Mouse (Mus musculus): Measurements from ENCODE around the gene Myzap. TPM values are rescaled to one million over a fixed set of nuclear protein-coding genes. Genes with fewer than 3 reads are reported as not detected.
"Not testable (repeated sequence)": the region's sequence is repeated elsewhere in the genome, so short reads cannot be mapped to it uniquely, and the experiment has no call there.

The Myzap gene
- polyA plus RNA-seq, 1 experiment from 2014 or later, result 7.4 TPM

DNA sequence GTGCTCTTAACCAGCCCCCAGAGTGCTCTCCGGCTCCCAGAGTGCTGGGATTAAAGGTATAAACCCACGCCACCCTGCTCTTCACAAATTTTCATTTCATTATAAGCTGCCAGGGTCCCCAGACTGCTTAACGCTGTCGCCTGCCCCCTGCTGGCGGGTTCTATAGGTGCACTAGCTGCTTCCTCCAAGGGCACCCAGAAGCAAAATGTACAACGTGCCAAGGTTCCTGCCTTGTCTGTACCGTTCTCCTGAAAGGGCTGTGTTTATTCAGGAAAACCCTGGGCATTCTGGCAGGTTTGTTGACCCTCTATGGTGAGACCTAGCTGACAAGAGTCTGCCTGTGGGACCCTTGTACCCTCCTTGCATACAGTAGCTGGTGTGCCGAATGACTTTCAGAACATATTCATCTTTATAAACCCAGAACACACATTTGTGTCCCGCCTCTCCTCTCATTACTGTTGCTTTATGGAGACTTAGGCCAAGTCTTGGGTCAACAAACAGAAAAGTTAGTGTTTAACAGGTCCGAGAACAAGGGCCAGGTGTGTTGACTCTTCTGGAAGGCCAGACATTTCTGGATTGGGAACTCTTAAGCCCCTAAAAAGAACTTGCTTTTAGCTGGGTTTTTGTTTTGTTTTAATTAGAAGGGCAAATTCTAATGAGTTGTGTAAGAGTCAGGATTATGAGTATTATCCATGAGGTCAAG, 32.8 kb upstream of the Myzap start:
- Histone ChIP-seq H3K27me3 (ENCODE audit: control insufficient read depth, insufficient read depth, low read length) (no peaks in the 10 kb centered on the region), H3K4me1 (ENCODE audit: control insufficient read depth, insufficient read depth, low read length) (no peaks in the 10 kb centered on the region), H3K4me2 (ENCODE audit: low read depth) (no peak overlapping the region), H3K9me3 (ENCODE audit: control insufficient read depth, low read length) (no peaks in the 10 kb centered on the region), H3K27ac (ENCODE audit: low read depth, low read length) (no peak overlapping the region), H3K4me3 (ENCODE audit: low read depth, low read length) (no peak overlapping the region), H3K36me3 (ENCODE audit: control insufficient read depth, insufficient read depth, low read length) (no peaks in the 10 kb centered on the region), H3K9ac (ENCODE audit: low read length) (no peak overlapping the region)
- DNase-seq (ENCODE audit: low spot score), result peak; percentile 69
- 52% methylated on average over 10 of the region's 10 CpGs for WGBS
- no peak for ATAC-seq (ENCODE audit: insufficient read depth, low FRiP score, low TSS enrichment)

DNA sequence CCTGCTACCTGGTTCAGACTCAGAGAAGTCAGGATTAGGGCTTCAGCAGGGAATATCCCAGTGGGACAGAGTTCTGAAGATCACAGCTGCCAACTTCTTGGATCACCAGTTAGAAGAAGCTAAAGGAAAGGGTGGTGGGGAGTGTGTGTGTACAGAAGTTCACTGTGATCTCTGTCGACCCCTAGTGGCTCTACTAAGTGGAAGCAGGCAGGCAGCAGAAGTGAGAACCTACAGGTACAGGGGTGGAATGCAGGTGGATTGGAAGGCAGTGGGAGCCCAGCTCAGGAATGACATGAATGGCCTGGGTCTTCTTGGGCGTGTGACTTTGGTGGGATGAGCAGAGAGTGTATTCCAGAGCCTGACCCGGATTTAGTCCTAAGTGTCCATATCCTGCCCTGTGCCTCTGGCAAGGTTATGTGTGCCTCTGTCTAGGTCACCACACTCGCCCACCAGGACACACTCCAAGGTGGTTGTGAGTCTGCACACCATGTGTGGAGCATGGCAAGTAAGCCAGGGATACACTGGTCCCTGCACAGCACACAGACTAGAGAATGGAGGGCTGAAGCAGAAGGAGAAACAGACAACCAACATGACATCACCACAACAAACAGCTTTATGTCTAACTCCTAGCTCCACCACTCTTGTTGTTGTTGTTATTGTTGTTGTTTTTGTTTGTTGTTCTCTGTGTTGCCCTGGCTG, 31.9 kb upstream of the Myzap start:
- Histone ChIP-seq H3K9me3 (ENCODE audit: control insufficient read depth, low read length) (no peaks in the 10 kb centered on the region), H3K4me3 (ENCODE audit: low read depth, low read length) (no peak overlapping the region), H3K4me1 (ENCODE audit: control insufficient read depth, insufficient read depth, low read length) (no peaks in the 10 kb centered on the region), H3K36me3 (ENCODE audit: control insufficient read depth, insufficient read depth, low read length) (no peaks in the 10 kb centered on the region), H3K9ac (ENCODE audit: low read length) (no peak overlapping the region), H3K27me3 (ENCODE audit: control insufficient read depth, insufficient read depth, low read length) (no peaks in the 10 kb centered on the region), H3K27ac (ENCODE audit: low read depth, low read length) (no peak overlapping the region), H3K4me2 (ENCODE audit: low read depth) (no peak overlapping the region)
- DNase-seq (ENCODE audit: low spot score) (peak; percentile 49), ATAC-seq (ENCODE audit: insufficient read depth, low FRiP score, low TSS enrichment) (no peak)
- WGBS, result 40% methylated on average over 4 of the region's 4 CpGs

DNA sequence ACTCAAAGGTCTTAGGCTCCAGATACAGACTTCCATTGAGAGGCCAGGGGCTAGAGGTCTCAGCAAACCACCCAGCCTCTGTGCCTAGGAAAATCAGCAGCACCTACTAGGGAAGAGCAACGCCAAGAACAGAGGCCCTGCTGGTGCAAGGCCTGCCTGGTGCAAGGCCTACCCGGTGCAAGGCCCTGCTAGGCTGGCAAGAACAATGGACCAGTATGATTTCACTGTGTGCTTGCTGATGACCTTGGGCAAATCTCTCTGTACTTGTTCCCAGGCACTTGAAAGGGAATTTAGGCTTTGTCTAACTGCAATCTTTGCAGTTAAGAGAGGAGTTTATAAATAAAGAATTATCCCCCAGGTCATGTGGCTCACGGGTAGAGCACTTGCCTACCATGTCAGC, 30.4 kb upstream of the Myzap start:
- H3K4me1 ChIP-seq (ENCODE audit: control insufficient read depth, insufficient read depth, low read length), result no peaks in the 10 kb centered on the region
- no peak overlapping the region for H3K9ac ChIP-seq (ENCODE audit: low read length)
- H3K4me2 ChIP-seq (ENCODE audit: low read depth), result no peak overlapping the region
- H3K9me3 ChIP-seq (ENCODE audit: control insufficient read depth, low read length), result no peaks in the 10 kb centered on the region
- ATAC-seq (ENCODE audit: insufficient read depth, low FRiP score, low TSS enrichment), result no peak
- no peak overlapping the region for H3K27ac ChIP-seq (ENCODE audit: low read depth, low read length)
- DNase-seq (ENCODE audit: low spot score), result no peak
- WGBS, result 83% methylated on average over 3 of the region's 3 CpGs
- no peaks in the 10 kb centered on the region for H3K36me3 ChIP-seq (ENCODE audit: control insufficient read depth, insufficient read depth, low read length)
- no peak overlapping the region for H3K4me3 ChIP-seq (ENCODE audit: low read depth, low read length)
- H3K27me3 ChIP-seq (ENCODE audit: control insufficient read depth, insufficient read depth, low read length), result no peaks in the 10 kb centered on the region

DNA sequence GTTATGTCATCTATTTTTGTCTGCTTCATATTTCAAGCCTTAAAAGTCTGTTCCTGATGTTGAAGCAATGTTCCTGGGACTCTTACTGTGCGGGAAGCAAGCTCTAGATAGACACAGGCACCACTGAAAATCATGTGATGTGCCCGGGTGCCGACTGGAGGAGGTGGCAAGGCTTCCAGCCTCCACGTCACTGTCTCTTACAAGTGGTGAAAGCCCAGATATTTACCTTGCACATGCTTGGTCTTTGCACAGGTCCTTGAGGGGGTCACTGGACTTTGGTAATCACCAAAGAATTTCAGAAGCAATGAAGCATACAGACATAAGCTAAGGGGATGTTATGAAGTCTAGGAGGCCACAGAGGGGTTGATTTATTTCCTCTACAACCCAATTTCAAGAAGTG, 29.8 kb upstream of the Myzap start:
- WGBS, result 85% methylated on average over 4 of the region's 4 CpGs

DNA sequence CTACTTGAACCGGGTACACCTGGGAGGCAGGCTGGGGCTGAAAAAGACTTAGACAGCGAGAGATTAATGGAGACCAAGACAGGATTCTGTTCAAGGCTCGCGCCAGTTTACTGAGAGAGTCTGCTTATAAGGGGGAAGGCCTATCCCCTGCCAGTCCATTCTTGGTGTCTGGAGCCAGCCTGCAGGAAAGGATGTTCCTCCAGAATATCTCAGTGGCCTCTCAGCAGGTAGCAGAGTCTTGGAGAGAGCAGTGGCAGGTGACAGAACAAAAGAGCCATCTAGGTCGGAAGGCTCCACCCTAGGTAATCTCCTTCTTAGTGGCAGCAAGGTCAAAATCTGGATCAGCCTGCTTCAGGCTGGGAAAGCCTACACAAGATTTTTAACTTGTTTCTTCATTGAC, 28.0 kb upstream of the Myzap start:
- not testable (repeated sequence) for H3K36me3 ChIP-seq (ENCODE audit: control insufficient read depth, insufficient read depth, low read length); H3K4me2 ChIP-seq (ENCODE audit: low read depth); H3K9me3 ChIP-seq (ENCODE audit: control insufficient read depth, low read length); H3K27me3 ChIP-seq (ENCODE audit: control insufficient read depth, insufficient read depth, low read length); H3K9ac ChIP-seq (ENCODE audit: low read length); H3K4me1 ChIP-seq (ENCODE audit: control insufficient read depth, insufficient read depth, low read length); DNase-seq (ENCODE audit: low spot score); H3K27ac ChIP-seq (ENCODE audit: low read depth, low read length); ATAC-seq (ENCODE audit: insufficient read depth, low FRiP score, low TSS enrichment); H3K4me3 ChIP-seq (ENCODE audit: low read depth, low read length)
- 94% methylated on average over 5 of the region's 5 CpGs for WGBS

More for the DNA sequence above, 29.8 kb upstream of the Myzap start:
- no peak overlapping the region for H3K4me3 ChIP-seq (ENCODE audit: low read depth, low read length)
- H3K4me1 ChIP-seq (ENCODE audit: control insufficient read depth, insufficient read depth, low read length), result no peaks in the 10 kb centered on the region
- DNase-seq (ENCODE audit: low spot score) (no peak), ATAC-seq (ENCODE audit: insufficient read depth, low FRiP score, low TSS enrichment) (no peak)
- H3K27me3 ChIP-seq (ENCODE audit: control insufficient read depth, insufficient read depth, low read length), result no peaks in the 10 kb centered on the region
- no peak overlapping the region for H3K4me2 ChIP-seq (ENCODE audit: low read depth)
- no peak overlapping the region for H3K27ac ChIP-seq (ENCODE audit: low read depth, low read length)
- H3K9me3 ChIP-seq (ENCODE audit: control insufficient read depth, low read length), result no peaks in the 10 kb centered on the region
- H3K36me3 ChIP-seq (ENCODE audit: control insufficient read depth, insufficient read depth, low read length), result no peaks in the 10 kb centered on the region
- no peak overlapping the region for H3K9ac ChIP-seq (ENCODE audit: low read length)

DNA sequence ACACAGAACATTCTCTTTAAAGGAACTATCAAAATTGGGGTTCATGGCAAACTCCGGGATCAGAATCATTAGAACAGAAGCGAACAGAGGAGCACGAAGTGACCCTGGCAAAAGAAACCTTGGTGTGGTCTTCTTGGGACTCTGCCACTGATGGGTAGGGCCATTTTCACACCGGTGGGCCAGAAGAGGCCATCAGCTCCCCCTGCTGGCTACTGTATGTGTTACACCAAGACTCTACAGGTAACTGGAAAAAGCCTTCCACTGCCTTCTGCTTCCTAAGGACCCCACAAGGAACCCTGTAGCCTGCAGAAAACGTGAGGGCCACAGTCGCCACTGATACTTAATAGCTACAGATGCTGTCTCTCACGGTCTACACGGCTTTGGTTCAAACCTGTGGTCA, 25.2 kb upstream of the Myzap start:
- H3K4me3 ChIP-seq (ENCODE audit: low read depth, low read length), result no peak overlapping the region
- H3K9ac ChIP-seq (ENCODE audit: low read length), result no peak overlapping the region
- H3K4me1 ChIP-seq (ENCODE audit: control insufficient read depth, insufficient read depth, low read length), result no peaks in the 10 kb centered on the region
- H3K4me2 ChIP-seq (ENCODE audit: low read depth), result no peak overlapping the region
- ATAC-seq (ENCODE audit: insufficient read depth, low FRiP score, low TSS enrichment) (no peak), DNase-seq (ENCODE audit: low spot score) (no peak)
- H3K27me3 ChIP-seq (ENCODE audit: control insufficient read depth, insufficient read depth, low read length), result no peaks in the 10 kb centered on the region
- no peaks in the 10 kb centered on the region for H3K9me3 ChIP-seq (ENCODE audit: control insufficient read depth, low read length)
- 47% methylated on average over 8 of the region's 8 CpGs for whole genome bisulfite sequencing
- no peak overlapping the region for H3K27ac ChIP-seq (ENCODE audit: low read depth, low read length)
- no peaks in the 10 kb centered on the region for H3K36me3 ChIP-seq (ENCODE audit: control insufficient read depth, insufficient read depth, low read length)

DNA sequence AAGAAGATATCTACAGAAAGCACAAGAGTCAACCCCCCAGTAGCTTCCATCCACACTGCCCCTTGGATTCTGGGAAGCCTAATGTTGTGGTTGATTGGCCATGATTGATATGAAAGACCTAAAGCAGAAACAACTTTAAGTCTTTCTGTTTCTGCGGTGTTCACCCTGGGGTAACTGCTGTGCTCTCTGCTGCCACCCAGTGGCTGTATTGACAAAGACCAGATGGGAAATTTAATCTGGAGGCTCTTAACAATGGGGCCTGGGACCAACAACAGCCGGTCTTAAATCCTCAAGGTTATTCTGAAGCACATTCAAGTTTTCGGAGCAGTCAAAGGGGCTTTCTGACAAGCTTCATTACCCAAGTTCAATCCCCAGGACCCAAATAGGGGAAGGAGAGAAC, 24.0 kb upstream of the Myzap start:
- H3K9me3 ChIP-seq (ENCODE audit: control insufficient read depth, low read length), result no peaks in the 10 kb centered on the region
- DNase-seq (ENCODE audit: low spot score) (peak; percentile 82), ATAC-seq (ENCODE audit: insufficient read depth, low FRiP score, low TSS enrichment) (no peak)
- no peak overlapping the region for H3K4me2 ChIP-seq (ENCODE audit: low read depth)
- H3K9ac ChIP-seq (ENCODE audit: low read length), result no peak overlapping the region
- no peaks in the 10 kb centered on the region for H3K27me3 ChIP-seq (ENCODE audit: control insufficient read depth, insufficient read depth, low read length)
- WGBS, result 19% methylated on average over 3 of the region's 3 CpGs
- H3K4me3 ChIP-seq (ENCODE audit: low read depth, low read length), result no peak overlapping the region
- no peaks in the 10 kb centered on the region for H3K36me3 ChIP-seq (ENCODE audit: control insufficient read depth, insufficient read depth, low read length)
- H3K4me1 ChIP-seq (ENCODE audit: control insufficient read depth, insufficient read depth, low read length), result no peaks in the 10 kb centered on the region
- H3K27ac ChIP-seq (ENCODE audit: low read depth, low read length), result no peak overlapping the region

DNA sequence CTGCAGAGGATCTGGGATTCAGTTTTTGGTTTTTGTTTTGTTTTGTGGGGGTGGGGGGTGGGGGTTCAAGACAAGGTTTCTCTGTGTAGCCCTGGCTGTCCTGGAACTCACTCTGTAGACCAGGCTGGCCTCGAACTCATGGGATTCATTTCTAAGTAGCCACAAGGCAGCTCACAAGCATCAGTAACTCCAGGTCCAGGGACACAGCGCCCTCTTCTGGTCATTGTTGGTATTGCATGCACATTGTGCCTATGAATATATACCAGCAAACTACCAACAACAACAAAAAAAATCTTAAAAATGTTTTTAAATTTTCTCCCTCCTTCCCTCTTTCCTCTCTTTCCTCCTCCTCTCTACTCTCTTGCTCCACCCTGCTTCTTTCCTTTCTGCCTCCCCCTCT, 22.5 kb upstream of the Myzap start:
- no peaks in the 10 kb centered on the region for H3K27me3 ChIP-seq (ENCODE audit: control insufficient read depth, insufficient read depth, low read length)
- WGBS, result 24% methylated on average over 2 of the region's 2 CpGs

DNA sequence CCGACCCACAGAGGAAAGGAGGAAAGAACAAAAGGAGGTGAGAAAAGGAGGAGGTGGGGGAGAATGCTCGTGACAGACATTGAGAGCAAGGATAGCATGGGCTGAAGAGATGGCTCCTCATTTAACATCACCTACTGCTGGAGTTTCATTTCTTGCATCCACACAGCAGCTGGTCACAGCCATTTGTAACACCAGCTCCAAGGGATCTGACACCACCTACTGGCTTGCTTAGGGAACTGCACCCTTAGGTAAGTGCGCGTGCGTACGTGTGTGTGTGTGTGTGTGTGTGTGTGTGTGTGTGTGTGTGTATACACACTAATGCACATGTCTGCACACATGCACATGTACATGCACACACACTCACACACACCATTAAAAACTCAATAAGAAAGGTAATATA, 20.8 kb upstream of the Myzap start:
- H3K9ac ChIP-seq (ENCODE audit: low read length), result no peak overlapping the region
- no peaks in the 10 kb centered on the region for H3K9me3 ChIP-seq (ENCODE audit: control insufficient read depth, low read length)
- ATAC-seq (ENCODE audit: insufficient read depth, low FRiP score, low TSS enrichment) (no peak), DNase-seq (ENCODE audit: low spot score) (peak; percentile 25)
- no peaks in the 10 kb centered on the region for H3K36me3 ChIP-seq (ENCODE audit: control insufficient read depth, insufficient read depth, low read length)
- H3K4me1 ChIP-seq (ENCODE audit: control insufficient read depth, insufficient read depth, low read length), result no peaks in the 10 kb centered on the region
- H3K27me3 ChIP-seq (ENCODE audit: control insufficient read depth, insufficient read depth, low read length), result no peaks in the 10 kb centered on the region
- 84% methylated on average over 6 of the region's 6 CpGs for WGBS
- H3K27ac ChIP-seq (ENCODE audit: low read depth, low read length), result no peak overlapping the region
- no peak overlapping the region for H3K4me2 ChIP-seq (ENCODE audit: low read depth)
- H3K4me3 ChIP-seq (ENCODE audit: low read depth, low read length), result no peak overlapping the region

More for the DNA sequence above, 22.5 kb upstream of the Myzap start:
- ATAC-seq (ENCODE audit: insufficient read depth, low FRiP score, low TSS enrichment), result no peak
- H3K4me2 ChIP-seq (ENCODE audit: low read depth), result no peak overlapping the region
- DNase-seq (ENCODE audit: low spot score), result peak; percentile 39
- no peaks in the 10 kb centered on the region for H3K9me3 ChIP-seq (ENCODE audit: control insufficient read depth, low read length)
- no peak overlapping the region for H3K4me3 ChIP-seq (ENCODE audit: low read depth, low read length)
- no peaks in the 10 kb centered on the region for H3K4me1 ChIP-seq (ENCODE audit: control insufficient read depth, insufficient read depth, low read length)
- H3K36me3 ChIP-seq (ENCODE audit: control insufficient read depth, insufficient read depth, low read length), result no peaks in the 10 kb centered on the region
- H3K27ac ChIP-seq (ENCODE audit: low read depth, low read length), result no peak overlapping the region
- no peak overlapping the region for H3K9ac ChIP-seq (ENCODE audit: low read length)

All from neural tube, embryonic 11.5 days (tissue).